Mouse (Mus musculus) heart, embryonic 14.5 days (tissue): ENCODE measurements at regions not wholly inside any gene's neighbourhood (a gene's known extent, or its start where the extent isn't known, plus 50 kb on each side); places are given as distances from the start of the nearest gene placed in this dataset.

Source experiments
- ATAC-seq: fragments of 200-750 bp; cut with Nextera tagmentation; 2 replicates; pipeline ENCODE4 v1.8.0; 2017; ENCODE audit warnings: low read depth, moderate TSS enrichment; ENCODE audit not compliant: insufficient number of reproducible peaks, insufficient read depth, low FRiP score
- H3K27ac ChIP-seq, 2 experiments: fragments of 200-500 bp in 1 of 2; fragments of 300-500 bp in 1 of 2; sonication (generic) in 1 of 2; replicated peaks in 1 of 2; 2 replicates each; pipeline ENCODE4 v1.5.1; 2012 to 2014; ENCODE audit warnings: low read depth in 2 of 2, low read length in 2 of 2, control low read depth in 1 of 2, mild to moderate bottlenecking in 1 of 2, mixed read lengths in 1 of 2; ENCODE audit not compliant: control insufficient read depth in 1 of 2, insufficient read depth in 1 of 2
- H3K27me3 ChIP-seq: fragments of 300-500 bp; sonication (generic); 2 replicates; pipeline ENCODE4 v1.6.1; 2014; ENCODE audit warnings: mild to moderate bottlenecking, low read length, control low read depth; ENCODE audit not compliant: control insufficient read depth, insufficient read depth
- H3K36me3 ChIP-seq: fragments of 300-500 bp; sonication (generic); 2 replicates; pipeline ENCODE4 v1.6.1; 2014; ENCODE audit warnings: mild to moderate bottlenecking, control low read depth, low read length, mixed read lengths; ENCODE audit not compliant: control insufficient read depth, insufficient read depth
- H3K4me1 ChIP-seq, 2 experiments: fragments of 200-500 bp in 1 of 2; fragments of 300-500 bp in 1 of 2; sonication (generic) in 1 of 2; 2 replicates each; pipeline ENCODE4 v1.6.1; 2012 to 2014; ENCODE audit warnings: low read length in 2 of 2, control low read depth in 1 of 2, mixed read lengths in 1 of 2; ENCODE audit not compliant: control insufficient read depth in 2 of 2, insufficient read depth in 2 of 2
- H3K4me2 ChIP-seq: fragments of 300-500 bp; sonication (generic); 2 replicates; pipeline ENCODE4 v1.6.1; 2014; ENCODE audit warnings: mild to moderate bottlenecking, low read length
- H3K4me3 ChIP-seq, 2 experiments: fragments of 200-500 bp in 1 of 2; fragments of 300-500 bp in 1 of 2; sonication (generic) in 1 of 2; 2 replicates each; pipeline ENCODE4 v1.5.1; 2012 to 2014; ENCODE audit warnings: low read length in 2 of 2, mild to moderate bottlenecking in 2 of 2, control low read depth in 1 of 2, low read depth in 1 of 2, moderate library complexity in 1 of 2; ENCODE audit not compliant: control insufficient read depth in 1 of 2, insufficient read depth in 1 of 2
- H3K9ac ChIP-seq: fragments of 300-500 bp; sonication (generic); 2 replicates; pipeline ENCODE4 v1.6.1; 2014; ENCODE audit warnings: mild to moderate bottlenecking, low read length
- H3K9me3 ChIP-seq: fragments of 300-500 bp; sonication (generic); 2 replicates; pipeline ENCODE4 v1.6.1; 2016; ENCODE audit warnings: low read length, control low read depth; ENCODE audit not compliant: control insufficient read depth
- WGBS: fragments of 180-500 bp; shearing (Covaris S2); extraction: QIAGEN DNeasy Blood & Tissue Kit; methylation state at CpG from one replicate; pipeline ENCODE4 v1.1.7; 2014; 5-methylcytosine and 5-hydroxymethylcytosine counted together

GRCm38 (mm10) chr3:39335612-39336230 is 449.0 kb downstream of the Fat4 start:
- no peak overlapping the region for H3K4me3 ChIP-seq
- no peak overlapping the region for H3K27ac ChIP-seq
- WGBS, result 68% methylated on average over 8 of the region's 8 CpGs
- no peaks in the 10 kb centered on the region for H3K27me3 ChIP-seq
- no peak overlapping the region for H3K4me2 ChIP-seq
- no peaks in the 10 kb centered on the region for H3K36me3 ChIP-seq
- H3K9me3 ChIP-seq, result peaks cover 8% of the 10 kb centered on the region; the same call in 1 of the 2 replicates
- H3K9ac ChIP-seq, result no peak overlapping the region
- H3K4me1 ChIP-seq, result no peaks in the 10 kb centered on the region
- no peak for ATAC-seq

- Histone ChIP-seq H3K9ac (no peak overlapping the region), H3K4me1 (no peaks in the 10 kb centered on the region), H3K27ac (no peak overlapping the region), H3K36me3 (no peaks in the 10 kb centered on the region), H3K27me3 (no peaks in the 10 kb centered on the region), H3K9me3 (no peaks in the 10 kb centered on the region), H3K4me3 (no peak overlapping the region), H3K4me2 (no peak overlapping the region)
- no peak for ATAC-seq
- WGBS, result 82% methylated on average over 3 of the region's 3 CpGs
These were observed 454.5 kb downstream of the Fat4 start for GRCm38 (mm10) chr3:39341161-39341687.

GRCm38 (mm10) chr3:39344078-39344477 is 457.3 kb downstream of the Fat4 start:
- Histone ChIP-seq H3K4me1 (no peaks in the 10 kb centered on the region), H3K4me2 (no peak overlapping the region), H3K36me3 (no peaks in the 10 kb centered on the region), H3K27ac (no peak overlapping the region), H3K4me3 (no peak overlapping the region), H3K9me3 (no peaks in the 10 kb centered on the region), H3K27me3 (no peaks in the 10 kb centered on the region), H3K9ac (no peak overlapping the region)
- ATAC-seq, result no peak
- 86% methylated on average over 3 of the region's 3 CpGs for WGBS

DNA sequence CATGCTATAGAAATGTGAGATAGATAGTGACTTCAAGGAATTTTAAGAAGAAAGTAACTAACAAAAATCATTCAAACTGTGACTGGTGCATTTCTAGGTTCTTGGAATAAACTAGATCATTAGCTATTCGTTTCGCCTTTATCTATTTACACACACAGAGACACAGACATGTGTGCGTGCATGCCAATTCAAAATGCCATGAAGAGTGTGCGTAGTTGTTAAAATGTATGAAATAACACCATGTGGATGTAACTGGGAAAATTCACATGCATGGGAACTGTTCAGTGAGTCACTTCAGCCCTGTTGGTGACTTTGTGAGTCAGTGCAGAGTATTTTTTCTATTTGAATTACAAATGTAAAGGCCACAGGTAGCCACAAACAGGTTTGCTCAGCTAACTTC is 460.8 kb downstream of the Fat4 start:
- H3K4me3 ChIP-seq, result no peak overlapping the region
- ATAC-seq, result no peak
- no peak overlapping the region for H3K9ac ChIP-seq
- H3K36me3 ChIP-seq, result no peaks in the 10 kb centered on the region
- H3K27ac ChIP-seq, result no peak overlapping the region
- H3K4me2 ChIP-seq, result no peak overlapping the region
- H3K9me3 ChIP-seq, result no peaks in the 10 kb centered on the region
- WGBS, result 91% methylated on average over 4 of the region's 4 CpGs
- no peaks in the 10 kb centered on the region for H3K4me1 ChIP-seq
- H3K27me3 ChIP-seq, result no peaks in the 10 kb centered on the region

DNA sequence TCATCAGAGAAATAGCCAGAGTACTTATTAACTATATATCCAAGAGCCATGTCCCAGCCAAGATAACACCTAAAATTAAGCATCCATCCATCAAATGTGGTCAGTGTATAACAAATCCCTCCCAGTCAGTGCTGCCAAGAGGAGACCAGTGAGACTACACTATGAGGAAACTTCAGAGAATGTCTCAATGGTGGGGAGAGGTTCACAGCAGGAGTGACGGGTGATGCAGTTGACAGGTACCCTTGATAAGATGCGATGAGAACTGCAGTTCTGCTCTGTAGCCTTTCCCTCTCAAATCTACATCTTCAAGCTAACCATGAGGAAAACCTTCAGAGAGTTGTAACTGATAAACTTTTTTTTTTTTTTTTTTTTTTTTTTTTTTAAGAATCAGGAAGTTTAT is 470.3 kb downstream of the Fat4 start:
- Histone ChIP-seq H3K4me3 (no peak overlapping the region), H3K9ac (no peak overlapping the region), H3K9me3 (no peaks in the 10 kb centered on the region; the same call in 1 of the 2 replicates), H3K4me1 (peaks cover 0 to 3% of the 10 kb centered on the region in 2 experiments; a peak in 2 of 4 replicates), H3K4me2 (no peak overlapping the region), H3K27ac (no peak overlapping the region), H3K27me3 (no peaks in the 10 kb centered on the region), H3K36me3 (no peaks in the 10 kb centered on the region)
- 17% methylated on average over 2 of the region's 2 CpGs for WGBS
- no peak for ATAC-seq

- no peak overlapping the region for H3K4me3 ChIP-seq
- H3K9ac ChIP-seq, result no peak overlapping the region
- H3K27me3 ChIP-seq, result no peaks in the 10 kb centered on the region
- H3K9me3 ChIP-seq, result no peaks in the 10 kb centered on the region; the same call in 1 of the 2 replicates
- 66% methylated on average over 2 of the region's 2 CpGs for WGBS
- H3K27ac ChIP-seq, result no peak overlapping the region
- peaks cover 0 to 3% of the 10 kb centered on the region in 2 experiments; a peak in 2 of 4 replicates for H3K4me1 ChIP-seq
- no peaks in the 10 kb centered on the region for H3K36me3 ChIP-seq
- no peak for ATAC-seq
- H3K4me2 ChIP-seq, result no peak overlapping the region
These were observed 473.5 kb downstream of the Fat4 start for GRCm38 (mm10) chr3:39360278-39360677.

GRCm38 (mm10) chr3:39370926-39371325 is 484.2 kb downstream of the Fat4 start:
- H3K36me3 ChIP-seq, result no peaks in the 10 kb centered on the region
- no peak overlapping the region for H3K4me3 ChIP-seq
- H3K4me1 ChIP-seq, result no peaks in the 10 kb centered on the region
- H3K27ac ChIP-seq, result no peak overlapping the region
- H3K4me2 ChIP-seq, result no peak overlapping the region
- ATAC-seq, result no peak
- no peaks in the 10 kb centered on the region for H3K27me3 ChIP-seq
- WGBS, result 84% methylated on average over 4 of the region's 4 CpGs
- H3K9ac ChIP-seq, result no peak overlapping the region
- no peaks in the 10 kb centered on the region for H3K9me3 ChIP-seq

GRCm38 (mm10) chr3:39372426-39372950 is 485.7 kb downstream of the Fat4 start:
- WGBS, result 80% methylated on average over 10 of the region's 10 CpGs
- Histone ChIP-seq H3K27ac (no peak overlapping the region), H3K4me3 (no peak overlapping the region), H3K9ac (no peak overlapping the region), H3K4me1 (no peaks in the 10 kb centered on the region), H3K27me3 (no peaks in the 10 kb centered on the region), H3K9me3 (no peaks in the 10 kb centered on the region), H3K36me3 (no peaks in the 10 kb centered on the region), H3K4me2 (no peak overlapping the region)
- ATAC-seq, result no peak
